Mouse (Mus musculus) myocyte (in vitro differentiated cells): ENCODE measurements at regions not wholly inside any gene's neighbourhood (a gene's known extent, or its start where the extent isn't known, plus 50 kb on each side); places are given as distances from the start of the nearest gene placed in this dataset.

Experiments used
- E2F4 ChIP-seq: IDR thresholded peaks from one replicate; pipeline ENCODE4 v1.6.1; 2011; ENCODE audit warnings: mild to moderate bottlenecking, control low read depth, moderate library complexity; ENCODE audit not compliant: insufficient read depth
- MAX ChIP-seq: IDR thresholded peaks from one replicate; pipeline ENCODE4 v1.6.1; 2011; ENCODE audit warnings: low read depth, mild to moderate bottlenecking, control low read depth
- POLR2A ChIP-seq: IDR thresholded peaks from one replicate; pipeline ENCODE4 v1.6.1; 2011; ENCODE audit warnings: low read depth, mild to moderate bottlenecking, control low read depth, moderate library complexity; ENCODE audit not compliant: insufficient read length
- POLR2AphosphoS2 ChIP-seq: IDR thresholded peaks from one replicate; pipeline ENCODE4 v1.6.1; 2011; ENCODE audit warnings: low read depth, control low read depth; ENCODE audit not compliant: insufficient read length
- SRF ChIP-seq: IDR thresholded peaks from one replicate; pipeline ENCODE4 v1.6.1; 2011; ENCODE audit warnings: low read depth; ENCODE audit not compliant: control insufficient read depth, insufficient read length
- USF1 ChIP-seq: IDR thresholded peaks from one replicate; pipeline ENCODE4 v1.6.1; 2011; ENCODE audit warnings: low read depth, mild to moderate bottlenecking, control low read depth, moderate library complexity

DNA sequence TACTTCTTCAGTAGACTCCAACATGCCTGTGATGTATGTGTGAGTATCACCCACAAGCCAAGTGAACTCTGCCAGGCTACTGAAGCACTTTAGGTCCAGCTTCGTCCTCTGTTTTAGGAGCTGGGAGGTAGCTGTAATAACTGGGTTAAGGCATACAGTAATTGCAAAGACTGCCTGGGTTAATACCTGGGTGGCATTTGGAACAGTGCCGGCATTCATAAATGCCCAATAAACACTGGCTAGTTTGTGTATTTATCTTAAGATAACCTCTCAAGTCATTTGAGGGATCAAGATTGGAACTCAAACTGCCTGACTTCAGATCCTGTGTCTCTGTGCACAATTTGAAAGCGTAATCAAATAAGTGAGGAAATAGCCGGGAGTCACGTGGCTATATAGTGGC, 261.0 kb downstream of the Cog6 start:
- TF ChIP-seq USF1: no peak
- no peak for TF ChIP-seq MAX
- no peak for TF ChIP-seq POLR2A
- no peak for TF ChIP-seq POLR2AphosphoS2
- no peak for TF ChIP-seq SRF
- no peak for TF ChIP-seq E2F4
